Mouse (Mus musculus) large intestine, adult 2 months (tissue): ENCODE measurements around the gene Rala. TPM values are rescaled to one million over a fixed set of nuclear protein-coding genes. Genes with fewer than 3 reads are reported as not detected.

Source experiments
- polyA plus RNA-seq: library from polyadenylated mRNA; depleted of rRNA; stranded (reverse); fragments of >200 nt; gene quantifications from 2 replicates; pipeline ENCODE4 v1.2.3, GENCODE M21; 2012; rRNA removed

The Rala gene
- polyA plus RNA-seq, 1 experiment, result 19.9 TPM

Other genes with a start within 250 kb of the Rala start
- 4.7 and 6.8 TPM in 2 replicates for gene Mplkip, start 249.0 kb downstream of the Rala start, polyA plus RNA-seq
- gene Sugct, start 248.7 kb downstream of the Rala start, polyA plus RNA-seq, result 1.1 and 1.4 TPM in 2 replicates
- 11.2 and 19.7 TPM in 2 replicates for gene Cdk13, start 139.1 kb downstream of the Rala start, polyA plus RNA-seq
- gene Yae1d1, start 49.1 kb upstream of the Rala start, polyA plus RNA-seq, result 5.9 and 8.3 TPM in 2 replicates